Comparison of ENCODE assay signal across 8 mouse cellular contexts in the genomic region with DNA sequence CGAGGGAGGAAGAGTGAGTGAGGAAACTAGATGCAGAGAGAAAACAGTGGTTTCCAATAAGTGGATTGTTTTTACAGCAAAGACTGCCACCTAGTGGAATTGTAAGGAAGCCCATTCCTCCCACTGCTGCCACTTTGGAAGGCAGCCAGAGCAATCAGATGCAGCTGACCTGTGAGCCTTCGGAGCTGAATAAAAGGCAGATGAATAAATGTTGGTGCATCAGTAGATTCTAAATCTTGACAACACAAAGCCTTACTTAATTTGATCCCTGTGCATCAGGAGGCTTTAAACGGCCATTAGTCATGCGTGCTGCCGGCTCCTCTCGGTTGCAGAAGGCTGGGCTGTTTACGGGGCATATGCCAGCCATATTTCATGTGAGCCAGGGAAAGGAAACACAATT.
A peak's percentile ranks its signal among the peaks of the same experiment; 100 is the strongest.
DNase-seq lines count a peak whose midpoint lies in the region; ATAC-seq and TF ChIP-seq lines count a peak whose summit lies in the region.

No protein-coding gene starts in this region.

- 66% methylated on average over 7 of the region's 7 CpGs for WGBS in embryonic facial prominence, embryonic 11.5 days
- WGBS in large intestine, adult 2 months, result 51% methylated on average over 7 of the region's 7 CpGs
- 48% methylated on average over 7 of the region's 7 CpGs for WGBS in lung, embryonic 14.5 days

- H3K9me3 ChIP-seq in G1E (replicated peaks), result no peaks in the 10 kb centered on the region
- no peaks in the 10 kb centered on the region for H3K9me3 ChIP-seq in embryonic facial prominence, embryonic 11.5 days (replicated peaks; ENCODE audit: control insufficient read depth, low read length)
- H3K9me3 ChIP-seq in lung, embryonic 14.5 days (ENCODE audit: low read depth, low read length), result no peaks in the 10 kb centered on the region

- no peaks in the 10 kb centered on the region for H3K27me3 ChIP-seq in G1E (ENCODE audit: insufficient read depth, low read length)
- H3K27me3 ChIP-seq in embryonic facial prominence, embryonic 11.5 days (ENCODE audit: control insufficient read depth, insufficient read depth, low read length), result no peaks in the 10 kb centered on the region
- no peaks in the 10 kb centered on the region for H3K27me3 ChIP-seq in lung, embryonic 14.5 days (ENCODE audit: insufficient read depth, low read length)

- no peaks in the 10 kb centered on the region for H3K36me3 ChIP-seq in G1E (replicated peaks)
- H3K36me3 ChIP-seq in embryonic facial prominence, embryonic 11.5 days (replicated peaks; ENCODE audit: control insufficient read depth, insufficient read depth, low read depth, low read length), result no peaks in the 10 kb centered on the region
- H3K36me3 ChIP-seq in lung, embryonic 14.5 days (ENCODE audit: insufficient read depth), result no peaks in the 10 kb centered on the region

- H3K4me3 ChIP-seq in G1E (ENCODE audit: low read depth, low read length), result no peak overlapping the region
- H3K4me3 ChIP-seq in embryonic facial prominence, embryonic 11.5 days (ENCODE audit: low read depth, low read length), result no peak overlapping the region
- no peak overlapping the region for H3K4me3 ChIP-seq in lung, embryonic 14.5 days (ENCODE audit: low read depth, low read length)

- H3K9ac ChIP-seq in embryonic facial prominence, embryonic 11.5 days (replicated peaks; ENCODE audit: low read length), result no peak overlapping the region
- H3K9ac ChIP-seq in lung, embryonic 14.5 days, result no peak overlapping the region

- peak; percentile 19 for DNase-seq in G1E (ENCODE audit: low spot score)
- DNase-seq in adrenal gland, postnatal 36 days, result peak; percentile 66 to 72
- DNase-seq in embryonic facial prominence, embryonic 11.5 days (ENCODE audit: low spot score), result peak; percentile 80
- peak; percentile 20 to 46 for DNase-seq in heart, postnatal 36 days
- DNase-seq in large intestine, adult 2 months (ENCODE audit: low read depth, low spot score), result peak; percentile 3
- DNase-seq in lung, embryonic 14.5 days, result peak; percentile 91
- DNase-seq in retina, embryonic 14.5 days (ENCODE audit: low spot score), result peak; percentile 89

- H3K4me2 ChIP-seq in embryonic facial prominence, embryonic 11.5 days (ENCODE audit: low read depth, low read length), result no peak overlapping the region
- H3K4me2 ChIP-seq in lung, embryonic 14.5 days, result no peak overlapping the region

- intact Hi-C loops in heart, postnatal 36 days (cut with DNase I), result no loop called here

- ATAC-seq in G1E (ENCODE audit: extremely low read depth, insufficient number of reproducible peaks, low FRiP score, poor library complexity, severe bottlenecking), result no peak
- ATAC-seq in embryonic facial prominence, embryonic 11.5 days (replicated peaks; ENCODE audit: insufficient number of reproducible peaks, low FRiP score, low TSS enrichment, low read depth), result no peak
- ATAC-seq in lung, embryonic 14.5 days (ENCODE audit: insufficient read depth), result no peak; the same call in 1 of the 2 replicates
- no peak for ATAC-seq in monocyte, adult 5-6 weeks (replicated peaks; ENCODE audit: insufficient number of reproducible peaks, low FRiP score, low TSS enrichment, poor library complexity, severe bottlenecking)

- H3K27ac ChIP-seq in embryonic facial prominence, embryonic 11.5 days (replicated peaks; ENCODE audit: low read depth, low read length), result no peak overlapping the region
- H3K27ac ChIP-seq in lung, embryonic 14.5 days (ENCODE audit: low read depth), result no peak overlapping the region

- H3K4me1 ChIP-seq in G1E (ENCODE audit: insufficient read depth, low read depth, low read length), result no peaks in the 10 kb centered on the region
- H3K4me1 ChIP-seq in embryonic facial prominence, embryonic 11.5 days (ENCODE audit: control insufficient read depth, insufficient read depth, low read length), result no peaks in the 10 kb centered on the region
- H3K4me1 ChIP-seq in lung, embryonic 14.5 days (ENCODE audit: insufficient read depth), result no peaks in the 10 kb centered on the region

- peak; percentile 70 for TF ChIP-seq CTCF in G1E (IDR thresholded peaks at IDR 0.05; ENCODE audit: low read depth, low read length)
- peak; percentile 78 for TF ChIP-seq CTCF in lung, embryonic 14.5 days (IDR thresholded peaks at IDR 0.05; ENCODE audit: low read depth)

Comparison
In these comparisons a context has a peak if more than half of its experiments do, and no peak if none do; other contexts are left out.
1. DNase-seq: peak in every context shown above with its lines; median percentile 91 in lung, embryonic 14.5 days; 89 in retina, embryonic 14.5 days; 80 in embryonic facial prominence, embryonic 11.5 days; 69 in adrenal gland, postnatal 36 days; 33 in heart, postnatal 36 days; 19 in G1E; 3 in large intestine, adult 2 months.